Mouse (Mus musculus) midbrain, embryonic 10.5 days (tissue): ENCODE results near the gene Pgm1. TPM values are rescaled to one million over a fixed set of nuclear protein-coding genes. Genes with fewer than 3 reads are reported as not detected.

Experiments used
- DNase-seq: peaks from one replicate; pipeline ENCODE4 v3.0.0-alpha.2; 2017; ENCODE audit warnings: low spot score
- H3K27ac ChIP-seq: fragments of 300-500 bp; sonication (generic); replicated peaks from 2 replicates; pipeline ENCODE4 v1.5.1; 2016; ENCODE audit warnings: mild to moderate bottlenecking
- H3K27me3 ChIP-seq: fragments of 300-500 bp; sonication (generic); 2 replicates; pipeline ENCODE4 v1.6.1; 2016; ENCODE audit warnings: low read depth, mild to moderate bottlenecking; ENCODE audit not compliant: poor library complexity, severe bottlenecking
- H3K36me3 ChIP-seq: fragments of 300-500 bp; sonication (generic); 2 replicates; pipeline ENCODE4 v1.6.1; 2016; ENCODE audit warnings: mild to moderate bottlenecking, moderate library complexity
- H3K4me1 ChIP-seq: fragments of 300-500 bp; sonication (generic); 2 replicates; pipeline ENCODE4 v1.6.1; 2016
- H3K4me3 ChIP-seq: fragments of 300-500 bp; sonication (generic); 2 replicates; pipeline ENCODE4 v1.5.1; 2016; ENCODE audit warnings: mild to moderate bottlenecking, moderate library complexity
- H3K9me3 ChIP-seq: fragments of 300-500 bp; sonication (generic); replicated peaks from 2 replicates; pipeline ENCODE4 v1.6.1; 2016; ENCODE audit warnings: mild to moderate bottlenecking
- WGBS: fragments of 180-500 bp; shearing (Covaris S2); methylation state at CpG from one replicate; pipeline ENCODE4 v1.1.7; 2016; 5-methylcytosine and 5-hydroxymethylcytosine counted together
- polyA plus RNA-seq: library from polyadenylated mRNA; unstranded; fragments of >200 nt; fragmentation: Nextera tagmentation; extraction: Ambion mirVana; gene quantifications from 2 replicates; pipeline ENCODE4 v1.2.1, GENCODE M21; 2016

The Pgm1 gene
- polyA plus RNA-seq, 1 experiment from 2014 or later: 67.7 TPM

GRCm38 (mm10) chr4:99988771-99989170, 59.6 kb downstream of the Pgm1 start:
- H3K36me3 ChIP-seq: no peaks in the 10 kb centered on the region
- no peaks in the 10 kb centered on the region for H3K9me3 ChIP-seq
- H3K27ac ChIP-seq: no peak overlapping the region
- no peaks in the 10 kb centered on the region for H3K27me3 ChIP-seq
- peaks cover 9% of the 10 kb centered on the region for H3K4me1 ChIP-seq
- H3K4me3 ChIP-seq: no peak overlapping the region
- 80% methylated on average over 7 of the region's 7 CpGs for WGBS
- DNase-seq: no peak

DNA sequence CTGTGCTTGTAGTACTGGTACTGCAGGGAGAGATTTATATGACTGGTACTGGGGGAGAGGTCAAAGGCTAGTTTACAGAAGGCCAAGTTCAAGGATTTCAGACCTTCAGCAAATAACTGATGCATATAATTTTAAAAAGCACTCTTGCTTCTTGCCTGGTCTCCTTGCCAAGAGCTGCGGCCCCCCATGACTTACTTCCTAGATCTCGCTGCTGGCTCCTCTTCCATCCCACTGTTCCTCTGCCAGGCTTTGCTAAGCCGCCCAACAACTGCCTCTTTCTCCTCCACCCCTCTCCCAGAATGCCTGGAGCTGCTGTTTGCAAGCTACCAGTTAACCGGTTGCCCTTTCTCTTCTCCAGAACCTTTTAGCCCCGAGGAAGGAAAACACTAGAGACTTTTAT, 71.8 kb downstream of the Pgm1 start:
- Histone ChIP-seq H3K27ac (no peak overlapping the region), H3K9me3 (no peaks in the 10 kb centered on the region), H3K27me3 (no peaks in the 10 kb centered on the region), H3K4me3 (no peak overlapping the region), H3K36me3 (no peaks in the 10 kb centered on the region), H3K4me1 (no peaks in the 10 kb centered on the region)
- 78% methylated on average over 5 of the region's 5 CpGs for WGBS
- no peak for DNase-seq

GRCm38 (mm10) chr4:100001806-100002205, 72.6 kb downstream of the Pgm1 start:
- Histone ChIP-seq H3K36me3 (no peaks in the 10 kb centered on the region), H3K4me1 (no peaks in the 10 kb centered on the region), H3K4me3 (no peak overlapping the region), H3K27ac (no peak overlapping the region), H3K27me3 (no peaks in the 10 kb centered on the region), H3K9me3 (no peaks in the 10 kb centered on the region)
- DNase-seq: no peak
- WGBS: 66% methylated on average over 7 of the region's 7 CpGs

DNA sequence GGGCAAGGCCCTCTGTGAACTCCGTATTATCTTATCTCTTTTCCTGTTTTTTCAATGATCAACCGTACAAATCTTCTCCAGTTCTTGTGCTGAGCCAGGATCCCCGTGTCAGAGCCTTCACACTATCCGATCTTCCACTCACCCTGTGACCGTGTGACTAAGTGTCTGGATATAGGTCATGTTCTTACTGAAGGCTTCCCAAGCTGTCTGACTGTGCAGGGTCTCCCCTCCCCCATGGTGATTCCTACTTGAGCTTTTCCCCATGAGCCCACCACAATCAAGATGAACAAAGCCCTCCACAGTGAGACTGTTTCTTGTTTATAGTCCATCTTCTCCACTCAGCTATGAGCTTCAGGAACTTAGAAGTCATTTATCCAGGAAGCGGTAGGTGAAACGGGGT, 78.5 kb downstream of the Pgm1 start:
- H3K4me1 ChIP-seq: peaks cover 12% of the 10 kb centered on the region
- no peak overlapping the region for H3K27ac ChIP-seq
- no peaks in the 10 kb centered on the region for H3K27me3 ChIP-seq
- DNase-seq: no peak
- H3K36me3 ChIP-seq: no peaks in the 10 kb centered on the region
- WGBS: 89% methylated on average over 7 of the region's 7 CpGs
- no peak overlapping the region for H3K4me3 ChIP-seq
- no peaks in the 10 kb centered on the region for H3K9me3 ChIP-seq

DNA sequence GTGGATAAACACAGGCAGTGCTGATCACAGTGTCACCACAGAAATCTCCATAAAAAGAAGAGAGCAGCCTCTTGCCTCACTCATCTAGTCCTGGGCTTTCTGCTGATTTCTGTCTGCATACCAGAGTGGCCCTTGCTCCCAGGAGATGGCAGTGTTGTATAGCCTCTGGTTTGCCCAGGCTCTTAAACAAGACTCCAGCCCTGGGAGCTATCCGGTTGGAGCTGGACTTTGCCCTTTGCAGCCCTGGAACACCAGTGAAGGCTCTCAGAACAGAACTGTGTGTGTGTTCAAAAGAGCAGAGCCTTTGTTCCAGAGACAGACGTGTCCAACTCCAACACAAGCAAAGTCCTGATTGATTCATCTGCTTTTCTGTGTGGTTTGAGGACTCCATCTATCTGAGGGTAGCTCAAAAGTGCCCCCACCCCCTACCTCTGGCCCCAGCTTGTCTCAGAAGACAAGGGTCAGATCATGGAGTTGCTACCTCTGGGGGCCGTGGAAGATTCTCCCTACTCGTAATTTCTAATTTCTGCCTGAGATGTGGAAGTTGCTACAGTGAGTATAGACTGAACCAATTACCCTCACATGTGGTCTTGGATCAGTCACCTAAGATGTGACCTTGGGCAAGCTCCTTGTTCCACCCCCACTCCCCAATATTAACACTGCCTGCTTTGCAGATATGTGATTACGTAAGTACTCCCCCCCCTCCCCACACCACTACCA, 79.3 kb downstream of the Pgm1 start:
- Histone ChIP-seq H3K4me3 (no peak overlapping the region), H3K36me3 (no peaks in the 10 kb centered on the region), H3K9me3 (no peaks in the 10 kb centered on the region), H3K27ac (peak overlapping the region; percentile 59; the same call in 1 of the 2 replicates), H3K27me3 (no peaks in the 10 kb centered on the region), H3K4me1 (peaks cover 12% of the 10 kb centered on the region)
- peak; percentile 74 for DNase-seq
- WGBS: 46% methylated on average over 5 of the region's 5 CpGs

DNA sequence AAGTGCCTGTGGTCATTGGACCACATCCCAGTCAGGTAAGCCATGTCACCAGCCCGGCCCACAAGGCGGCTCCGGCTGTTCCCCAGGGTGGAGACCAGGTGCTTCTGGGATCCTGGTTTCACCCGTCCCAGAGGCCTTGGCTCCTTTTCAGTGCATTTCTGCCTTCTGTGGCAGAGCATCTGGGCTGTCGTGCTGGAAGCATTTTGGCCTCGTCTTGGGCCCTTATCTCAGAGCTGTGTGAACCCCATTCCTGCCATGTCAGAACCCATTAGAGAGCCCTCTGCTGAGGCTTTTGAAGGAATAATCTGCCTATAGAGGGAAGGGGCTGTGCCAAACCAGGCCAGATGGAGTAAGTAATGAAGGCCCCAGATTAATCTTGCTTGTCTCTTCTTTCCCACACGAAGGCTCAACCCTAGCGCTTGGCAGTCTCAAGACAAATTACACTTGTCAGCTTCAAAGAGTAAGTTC, 80.0 kb downstream of the Pgm1 start:
- no peak for DNase-seq
- Histone ChIP-seq H3K36me3 (no peaks in the 10 kb centered on the region), H3K4me1 (peaks cover 12% of the 10 kb centered on the region), H3K27ac (0 out of 2 replicates have a peak overlapping the region, but pooled peaks have one; percentile 33), H3K9me3 (no peaks in the 10 kb centered on the region), H3K4me3 (no peak overlapping the region), H3K27me3 (no peaks in the 10 kb centered on the region)
- WGBS: 66% methylated on average over 8 of the region's 8 CpGs

DNA sequence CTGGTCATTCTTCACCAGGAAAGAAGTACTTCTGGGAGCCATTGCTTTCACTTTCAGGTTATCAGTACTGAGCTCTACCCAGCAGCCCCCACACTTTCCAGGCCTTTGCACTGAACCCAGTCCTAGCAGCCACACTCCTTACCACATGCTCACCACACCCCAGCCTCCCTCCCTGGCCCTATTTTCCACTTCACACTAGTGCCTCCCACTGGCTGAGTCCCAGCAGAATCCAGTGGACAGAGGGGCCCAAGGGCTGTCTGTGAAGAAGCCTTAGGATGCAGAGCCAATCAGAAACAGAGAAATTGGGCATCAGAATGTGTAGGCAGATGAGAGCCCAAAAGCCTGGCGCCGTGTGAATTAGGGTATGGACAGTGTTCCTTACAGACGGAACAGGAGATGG, 81.7 kb downstream of the Pgm1 start:
- DNase-seq: no peak
- Histone ChIP-seq H3K36me3 (no peaks in the 10 kb centered on the region), H3K27ac (0 out of 2 replicates have a peak overlapping the region, but pooled peaks have one; percentile 9), H3K9me3 (no peaks in the 10 kb centered on the region), H3K4me3 (no peak overlapping the region), H3K4me1 (peaks cover 12% of the 10 kb centered on the region), H3K27me3 (no peaks in the 10 kb centered on the region)
- 89% methylated on average over 3 of the region's 3 CpGs for WGBS

GRCm38 (mm10) chr4:100011563-100011962, 82.3 kb downstream of the Pgm1 start:
- 68% methylated on average over 3 of the region's 3 CpGs for WGBS
- Histone ChIP-seq H3K27me3 (no peaks in the 10 kb centered on the region), H3K4me1 (peaks cover 12% of the 10 kb centered on the region), H3K36me3 (no peaks in the 10 kb centered on the region), H3K9me3 (no peaks in the 10 kb centered on the region), H3K27ac (no peak overlapping the region), H3K4me3 (no peak overlapping the region)
- no peak for DNase-seq

DNA sequence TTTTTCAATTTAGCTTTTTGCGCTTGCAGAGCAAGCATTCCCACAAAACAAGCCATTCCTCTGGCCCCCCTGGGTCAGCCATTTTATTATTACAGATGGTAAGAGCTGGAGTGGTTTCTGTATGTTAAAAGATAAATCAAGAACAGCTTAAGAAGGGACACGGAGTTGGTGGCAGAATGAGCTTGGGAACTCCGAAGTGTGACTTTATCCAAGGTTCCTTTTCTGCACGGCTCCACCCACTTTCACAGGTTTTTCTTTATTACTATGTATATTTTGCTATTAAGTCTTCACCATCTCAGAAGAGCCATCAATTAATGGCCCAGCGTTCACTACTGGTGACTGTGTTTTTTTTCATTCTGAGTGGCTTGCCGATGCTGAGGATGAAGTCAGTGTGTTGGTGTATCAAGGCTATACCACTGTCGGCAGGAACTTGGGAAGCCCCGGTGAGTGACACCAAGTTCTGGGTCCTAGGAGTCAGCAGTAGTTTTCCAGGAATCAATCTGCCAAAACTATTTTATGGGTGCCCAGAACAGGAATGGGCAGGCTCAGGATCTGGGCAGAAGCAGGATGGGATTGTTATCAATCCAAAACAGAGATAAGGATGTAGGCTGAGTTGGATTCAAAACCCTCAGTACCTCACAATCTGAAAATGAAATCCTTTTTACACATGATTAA, 83.3 kb downstream of the Pgm1 start:
- Histone ChIP-seq H3K36me3 (no peaks in the 10 kb centered on the region), H3K4me3 (no peak overlapping the region), H3K27me3 (no peaks in the 10 kb centered on the region), H3K9me3 (no peaks in the 10 kb centered on the region), H3K4me1 (peaks cover 12% of the 10 kb centered on the region), H3K27ac (no peak overlapping the region)
- 85% methylated on average over 8 of the region's 8 CpGs for WGBS
- DNase-seq: no peak

DNA sequence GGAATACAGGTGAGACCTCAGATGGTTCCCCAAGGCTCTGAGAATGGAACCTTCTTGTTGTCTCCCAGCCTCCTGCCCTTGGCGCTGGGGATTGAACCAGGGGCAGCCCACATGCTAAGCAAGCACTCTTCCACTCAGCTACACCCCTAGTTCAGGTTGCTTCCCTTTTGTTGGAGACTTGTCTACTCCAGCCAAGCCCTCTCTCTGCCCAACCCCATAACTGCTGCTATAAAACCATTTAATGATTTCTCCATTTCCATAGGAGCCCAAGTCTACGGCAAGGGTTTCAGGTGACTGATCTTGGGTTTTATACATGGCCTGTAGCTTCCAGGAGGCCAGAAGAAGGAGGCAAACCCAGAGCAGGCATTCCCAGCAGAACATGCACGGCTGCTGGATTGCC, 98.6 kb downstream of the Pgm1 start:
- Histone ChIP-seq H3K36me3 (no peaks in the 10 kb centered on the region), H3K4me1 (no peaks in the 10 kb centered on the region), H3K27me3 (no peaks in the 10 kb centered on the region), H3K27ac (no peak overlapping the region), H3K4me3 (no peak overlapping the region), H3K9me3 (no peaks in the 10 kb centered on the region)
- DNase-seq: no peak
- 80% methylated on average over 3 of the region's 3 CpGs for WGBS

DNA sequence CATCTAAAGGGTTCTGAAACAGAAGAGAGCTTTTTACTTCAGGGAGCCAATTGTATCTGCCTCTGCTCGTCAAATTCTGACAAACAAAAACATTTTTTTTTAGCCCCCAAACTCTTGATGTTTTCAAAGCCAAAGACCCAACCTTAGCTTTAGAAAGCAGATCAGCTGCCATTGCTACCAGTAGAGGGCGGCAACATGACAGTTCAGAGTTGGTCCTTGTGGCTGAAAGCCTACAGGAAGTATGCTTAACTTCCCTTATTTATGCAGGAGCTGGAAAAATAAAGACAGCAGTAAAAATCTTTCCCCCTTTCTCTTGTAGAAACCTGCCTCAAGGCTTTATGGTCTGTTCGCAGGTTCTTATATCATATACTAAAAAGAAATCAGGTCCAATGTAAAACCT, 99.4 kb downstream of the Pgm1 start:
- peak; percentile 57 for DNase-seq
- Histone ChIP-seq H3K4me3 (no peak overlapping the region), H3K27ac (no peak overlapping the region), H3K36me3 (no peaks in the 10 kb centered on the region), H3K27me3 (no peaks in the 10 kb centered on the region), H3K9me3 (no peaks in the 10 kb centered on the region), H3K4me1 (no peaks in the 10 kb centered on the region)
- WGBS: 24% methylated on average over 3 of the region's 3 CpGs

DNA sequence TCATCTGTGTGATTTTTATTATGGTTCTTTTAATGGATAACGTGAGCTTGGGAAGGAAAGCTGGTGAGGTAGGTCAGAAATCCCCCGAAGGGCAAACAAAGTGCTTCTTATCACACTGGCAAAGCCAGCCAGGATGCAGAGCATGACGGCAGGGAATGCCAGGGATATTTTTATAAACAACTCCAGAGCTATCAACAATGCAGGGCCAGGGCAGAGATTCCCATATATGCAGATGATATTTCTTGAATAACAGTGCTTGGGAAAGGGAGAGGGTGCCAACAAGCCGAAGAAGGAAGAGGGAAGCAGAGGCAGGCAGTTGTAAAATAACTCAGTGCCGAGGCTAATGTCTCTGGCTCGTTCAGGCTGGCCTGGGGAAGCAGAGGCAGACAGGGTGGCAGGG, 102.1 kb downstream of the Pgm1 start:
- H3K4me1 ChIP-seq: no peaks in the 10 kb centered on the region
- H3K4me3 ChIP-seq: no peak overlapping the region
- 81% methylated on average over 6 of the region's 6 CpGs for WGBS
- no peaks in the 10 kb centered on the region for H3K36me3 ChIP-seq
- DNase-seq: no peak
- no peaks in the 10 kb centered on the region for H3K9me3 ChIP-seq
- no peaks in the 10 kb centered on the region for H3K27me3 ChIP-seq
- H3K27ac ChIP-seq: no peak overlapping the region

DNA sequence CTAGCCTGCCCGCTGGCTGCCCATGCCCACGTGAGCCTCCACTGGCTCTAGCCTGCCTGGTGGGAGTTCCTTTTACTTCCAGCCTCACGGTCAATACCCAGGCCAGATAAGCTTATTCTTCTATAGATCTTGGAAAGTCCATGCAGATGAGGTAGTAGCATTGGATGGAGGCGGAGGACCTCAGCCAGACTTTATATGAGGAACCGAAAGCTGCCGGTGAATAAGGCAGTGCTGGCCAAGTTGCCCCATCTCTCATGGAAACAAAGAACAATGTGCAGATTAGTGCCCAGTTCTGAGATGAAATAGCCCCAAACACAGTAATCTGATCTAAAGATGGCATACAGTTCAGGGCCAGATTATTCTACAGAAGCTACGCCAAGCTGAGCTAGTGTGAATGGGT, 103.4 kb downstream of the Pgm1 start:
- Histone ChIP-seq H3K36me3 (no peaks in the 10 kb centered on the region), H3K27me3 (no peaks in the 10 kb centered on the region), H3K4me3 (no peak overlapping the region), H3K4me1 (peaks cover 10% of the 10 kb centered on the region), H3K27ac (no peak overlapping the region), H3K9me3 (no peaks in the 10 kb centered on the region)
- 93% methylated on average over 7 of the region's 7 CpGs for WGBS
- DNase-seq: no peak
